Mouse (Mus musculus) c-Kit-negative CD71-positive TER-119-positive erythroid progenitor cells, embryonic 14.5 days (primary cell): ENCODE results near the gene Adam33.

ENCODE experiments used
- DNase-seq: peaks from one replicate; pipeline ENCODE4 v3.0.0-alpha.2; 2013; ENCODE audit warnings: low read depth, low spot score

Gene Adam33

DNA sequence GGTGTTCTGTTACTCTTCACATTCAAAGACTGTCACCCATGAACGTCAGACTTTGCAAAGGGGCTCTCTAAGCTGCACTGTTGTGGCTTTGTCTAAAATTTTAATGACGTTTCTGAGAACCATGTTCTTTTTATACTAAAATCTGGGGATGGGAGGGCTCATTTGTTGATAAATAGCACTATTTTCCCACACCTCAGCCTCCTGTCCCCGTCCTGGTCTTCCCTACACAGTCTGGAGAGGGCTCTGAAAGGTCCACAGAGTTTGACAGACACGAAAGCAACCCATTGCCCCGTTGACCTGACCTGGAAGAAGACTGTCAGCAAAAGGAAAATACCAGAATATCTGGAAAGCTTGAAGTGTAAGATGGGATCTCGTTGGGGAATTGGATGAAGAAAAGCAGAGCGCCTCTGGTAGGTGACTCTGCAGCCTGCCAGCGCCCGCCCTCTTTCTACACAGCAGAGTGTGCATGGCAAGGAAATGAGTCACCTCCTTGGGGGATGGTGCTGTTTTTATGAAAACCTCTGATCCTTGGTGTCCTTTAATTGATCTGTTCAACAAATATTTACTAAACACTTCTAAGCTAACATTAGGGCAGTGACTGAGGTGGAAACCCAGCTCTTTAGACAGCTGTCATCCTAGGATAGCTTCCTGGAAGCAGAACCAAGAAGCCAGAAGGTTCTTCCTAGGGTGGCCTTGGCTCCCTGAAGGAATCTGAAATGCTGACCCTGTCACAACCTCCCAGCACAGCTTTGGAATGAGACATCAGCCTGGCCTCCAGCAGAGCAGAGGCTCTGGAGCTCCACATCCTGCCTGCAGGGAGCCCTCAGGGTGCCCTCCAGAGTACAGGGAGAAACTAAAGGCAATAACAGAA lies 34.3 kb downstream of the Adam33 start:
- DNase-seq, result no peak

DNA sequence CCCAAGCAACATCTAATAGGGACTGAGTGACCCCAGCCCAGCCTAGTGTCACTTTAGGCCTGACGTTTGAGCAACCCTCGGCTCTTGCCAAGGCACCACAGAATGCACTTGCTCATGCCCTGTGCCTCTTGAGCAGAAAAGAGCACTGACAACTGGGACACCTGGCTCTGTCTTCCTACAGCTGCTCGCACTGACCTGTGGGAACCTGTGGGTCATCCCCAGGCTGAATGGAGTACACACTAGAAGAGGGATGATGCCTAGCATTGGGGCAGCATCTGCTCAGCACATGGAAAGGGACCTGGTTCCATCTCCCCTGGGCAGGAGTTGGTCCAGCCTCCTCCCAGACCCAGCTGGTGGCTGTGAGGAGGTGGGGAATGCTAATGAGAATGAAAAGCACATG lies 36.7 kb downstream of the Adam33 start:
- DNase-seq, result no peak

DNA sequence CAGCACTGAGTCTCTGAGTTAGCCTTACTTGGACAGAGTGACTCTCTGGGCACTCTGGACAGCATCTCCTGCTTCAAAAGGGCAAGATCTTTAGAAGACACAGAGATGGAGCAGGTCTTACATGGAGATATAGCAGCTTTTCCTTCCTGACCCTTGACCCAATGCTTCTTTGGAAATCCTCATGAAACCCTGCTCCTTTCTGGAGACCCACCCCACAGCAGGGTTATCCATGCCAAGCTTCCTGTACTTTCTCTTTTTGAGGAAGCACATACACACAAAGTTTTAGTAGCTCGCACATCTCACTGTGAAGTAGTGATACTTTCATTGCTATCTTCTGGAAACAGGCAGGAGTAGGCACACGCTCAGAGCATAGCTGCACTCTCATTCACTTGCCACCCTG lies 38.4 kb downstream of the Adam33 start:
- DNase-seq, result no peak

DNA sequence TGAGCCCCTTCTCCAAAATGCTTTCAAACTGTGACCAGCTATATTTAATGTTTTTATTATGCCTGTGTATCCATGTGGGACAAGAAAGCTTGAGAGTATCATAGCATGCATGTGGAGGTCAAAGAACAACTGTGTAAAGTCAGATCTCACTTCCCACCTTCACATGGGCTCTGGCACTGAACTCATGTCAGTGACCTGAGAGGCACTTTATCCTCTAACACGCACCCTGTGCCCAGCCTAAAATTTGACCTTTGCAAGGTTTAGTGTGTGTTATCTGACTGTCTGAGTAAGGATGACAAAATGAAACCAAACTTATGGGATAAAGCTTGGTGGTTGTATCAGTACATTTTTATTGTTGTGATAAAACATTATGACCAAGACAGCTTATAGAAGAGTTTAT lies 53.0 kb downstream of the Adam33 start:
- no peak for DNase-seq

DNA sequence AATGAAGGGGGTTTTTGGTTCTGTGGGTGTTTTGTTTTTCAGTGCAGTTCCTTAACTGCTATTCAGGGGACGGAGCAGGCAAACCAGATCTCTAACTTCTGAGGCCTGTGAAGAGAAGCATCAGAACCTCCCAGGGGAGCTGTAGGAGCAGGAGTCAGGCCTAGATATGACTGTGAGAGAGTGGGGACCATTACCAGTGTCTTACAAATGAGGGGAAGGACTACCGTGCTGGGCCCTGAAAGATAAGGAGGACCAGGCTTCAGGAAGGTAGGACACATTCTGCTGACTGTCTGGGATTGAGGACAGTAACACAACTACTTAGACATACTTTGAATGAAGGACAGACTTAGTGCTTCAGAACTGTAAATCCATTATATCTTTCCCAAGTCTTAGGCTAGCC lies 54.5 kb downstream of the Adam33 start:
- DNase-seq, result no peak
